Mouse (Mus musculus) ES-E14 (cell line): ENCODE data around the gene Stbd1.

Experiments
- CHD2 ChIP-seq: IDR thresholded peaks from 2 replicates; pipeline ENCODE4 v1.6.1; 2014; ENCODE audit warnings: mild to moderate bottlenecking, low read depth, low read length, inconsistent platforms
- HCFC1 ChIP-seq: IDR thresholded peaks from 2 replicates; pipeline ENCODE4 v1.6.1; 2012; ENCODE audit warnings: low read length, inconsistent platforms, borderline replicate concordance; ENCODE audit not compliant: insufficient read depth
- MAFK ChIP-seq: IDR thresholded peaks from 2 replicates; pipeline ENCODE4 v1.6.1; 2014; ENCODE audit warnings: mild to moderate bottlenecking, low read depth, low read length, inconsistent platforms; ENCODE audit not compliant: insufficient read depth
- ZC3H11A ChIP-seq: IDR thresholded peaks from 2 replicates; pipeline ENCODE4 v1.6.1; 2012; ENCODE audit warnings: low read depth, mild to moderate bottlenecking, inconsistent platforms, low read length, borderline replicate concordance

DNA sequence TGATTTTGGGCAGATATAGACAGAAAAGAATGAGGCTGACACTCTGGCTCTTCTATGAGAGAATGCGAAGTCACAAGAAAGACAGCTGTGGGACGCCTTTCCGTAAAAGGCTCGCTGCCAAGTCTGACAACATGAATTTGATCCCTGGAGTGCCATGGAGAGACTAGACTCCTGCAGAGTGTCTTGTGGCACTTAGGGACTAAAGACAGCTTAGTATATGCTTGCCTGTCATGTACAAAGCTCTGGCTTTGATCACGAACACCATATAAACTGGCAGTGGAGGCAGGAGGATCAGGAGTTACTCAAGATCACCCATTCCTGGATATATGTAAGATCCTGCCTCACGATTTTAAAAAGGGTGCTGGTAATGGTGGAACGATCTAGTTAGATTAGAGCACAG lies 25.1 kb downstream of the Stbd1 start:
- TF ChIP-seq CHD2 (no peak), ZC3H11A (no peak), HCFC1 (no peak), MAFK (no peak)
